Mouse (Mus musculus): ENCODE data around the gene Nr1i2. TPM values are rescaled to one million over a fixed set of nuclear protein-coding genes. Genes with fewer than 3 reads are reported as not detected.

Gene Nr1i2
- polyA plus RNA-seq, 2 experiments = 2.2 to 4.1 TPM

DNA sequence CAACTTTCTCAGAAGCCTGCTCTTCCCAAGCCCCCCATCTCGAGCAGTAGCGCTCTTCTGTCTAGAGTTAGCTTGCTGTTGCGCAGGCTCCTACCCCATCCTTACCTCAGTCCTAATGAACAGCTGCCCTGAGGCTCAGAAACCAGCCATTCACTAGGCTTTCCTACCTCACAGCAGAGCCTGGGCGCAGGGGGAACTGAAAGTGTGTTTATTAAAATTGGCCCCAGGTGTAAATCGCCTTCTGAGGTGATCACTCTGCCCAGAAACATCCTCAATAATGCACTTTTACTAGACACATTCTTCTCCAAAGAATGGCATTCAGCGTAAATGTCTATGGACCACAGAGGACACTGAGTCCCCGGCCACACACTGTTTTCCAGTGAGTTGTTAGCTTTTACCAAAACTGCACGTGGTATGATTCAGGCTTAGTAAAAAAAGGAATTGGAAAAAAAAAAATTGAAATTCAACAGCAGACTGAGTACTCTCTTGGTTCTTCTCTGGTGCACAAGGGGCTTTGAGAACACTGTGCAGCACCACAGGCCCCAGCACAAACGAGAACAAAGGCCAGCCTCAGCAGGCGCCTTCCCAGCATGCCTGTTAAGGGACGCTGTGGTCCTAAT is 32.3 kb upstream of the Nr1i2 start:
- Histone ChIP-seq H3K9ac (replicated peaks) (no peak overlapping the region), H3K9me3 (ENCODE audit: control insufficient read depth, low read length) (no peaks in the 10 kb centered on the region), H3K27me3 (ENCODE audit: control insufficient read depth, insufficient read depth, low read length) (no peaks in the 10 kb centered on the region), H3K27ac (no peak overlapping the region), H3K4me2 (ENCODE audit: low read depth) (no peak overlapping the region), H3K4me1 (replicated peaks; ENCODE audit: control insufficient read depth in 2 of 2, insufficient read depth in 2 of 2, low read length in 1 of 2) (no peaks in the 10 kb centered on the region), H3K4me3 (ENCODE audit: insufficient read depth in 1 of 2, low read depth in 2 of 2, low read length in 2 of 2) (no peak overlapping the region), H3K36me3 (replicated peaks; ENCODE audit: control insufficient read depth, insufficient read depth, low read depth) (no peaks in the 10 kb centered on the region)
- ATAC-seq (ENCODE audit: insufficient read depth) = no peak
- TF ChIP-seq EP300 (IDR thresholded peaks at IDR 0.05; ENCODE audit: low read depth) (no peak), CTCF (IDR thresholded peaks at IDR 0.05; ENCODE audit: low read depth) (no peak)
- WGBS (ENCODE audit: insufficient replicate concordance) = 67% methylated on average over 11 of the region's 11 CpGs
- DNase-seq (ENCODE audit: low read depth in 3 of 3, low spot score in 3 of 3) = no peak

GRCm38 (mm10) chr16:38324311-38324710 is 29.7 kb upstream of the Nr1i2 start:
- no peaks in the 10 kb centered on the region for H3K27me3 ChIP-seq (ENCODE audit: control insufficient read depth, insufficient read depth, low read length)
- ATAC-seq (ENCODE audit: insufficient read depth) (no peak), DNase-seq (ENCODE audit: low read depth in 3 of 3, low spot score in 3 of 3) (no peak)
- 77% methylated on average over 15 of the region's 15 CpGs for WGBS (ENCODE audit: insufficient replicate concordance)
- H3K9me3 ChIP-seq (ENCODE audit: control insufficient read depth, low read length) = no peaks in the 10 kb centered on the region
- TF ChIP-seq CTCF (IDR thresholded peaks at IDR 0.05; ENCODE audit: low read depth) (no peak), EP300 (IDR thresholded peaks at IDR 0.05; ENCODE audit: low read depth) (no peak)
- H3K36me3 ChIP-seq (replicated peaks; ENCODE audit: control insufficient read depth, insufficient read depth, low read depth) = no peaks in the 10 kb centered on the region
- H3K9ac ChIP-seq (replicated peaks) = no peak overlapping the region
- H3K4me2 ChIP-seq (ENCODE audit: low read depth) = no peak overlapping the region
- no peak overlapping the region for H3K4me3 ChIP-seq (ENCODE audit: insufficient read depth in 1 of 2, low read depth in 2 of 2, low read length in 2 of 2)
- no peaks in the 10 kb centered on the region for H3K4me1 ChIP-seq (replicated peaks; ENCODE audit: control insufficient read depth in 2 of 2, insufficient read depth in 2 of 2, low read length in 1 of 2)
- H3K27ac ChIP-seq = no peak overlapping the region

- ATAC-seq (ENCODE audit: insufficient read depth) = no peak
- no peaks in the 10 kb centered on the region for H3K4me1 ChIP-seq (replicated peaks; ENCODE audit: control insufficient read depth in 2 of 2, insufficient read depth in 2 of 2, low read length in 1 of 2)
- H3K27ac ChIP-seq = no peak overlapping the region
Observed at GRCm38 (mm10) chr16:38321452-38321935, 26.9 kb upstream of the Nr1i2 start.

DNA sequence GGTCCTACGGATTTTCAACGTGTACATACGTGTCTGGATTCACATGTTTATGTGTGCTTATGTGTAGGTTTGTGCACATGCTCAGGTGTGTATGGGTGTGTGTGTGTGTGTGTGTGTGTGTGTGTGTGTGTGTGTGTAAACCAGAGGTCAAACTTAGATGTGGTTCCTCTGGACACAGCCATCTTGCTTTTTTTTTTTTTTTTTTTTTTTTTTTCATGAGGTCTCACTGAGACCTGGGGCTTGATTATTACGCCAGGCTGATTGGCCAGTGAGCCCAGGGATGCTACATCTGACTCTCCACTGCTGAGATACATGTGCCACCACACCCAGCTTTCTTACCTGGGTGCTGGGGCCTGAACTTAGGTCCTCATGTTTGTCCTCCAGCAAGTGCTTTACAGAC is 24.5 kb upstream of the Nr1i2 start:
- ATAC-seq (ENCODE audit: insufficient read depth) = no peak
- Histone ChIP-seq H3K4me1 (replicated peaks; ENCODE audit: control insufficient read depth in 2 of 2, insufficient read depth in 2 of 2, low read length in 1 of 2) (no peaks in the 10 kb centered on the region), H3K27ac (no peak overlapping the region), H3K4me2 (ENCODE audit: low read depth) (no peak overlapping the region), H3K9me3 (ENCODE audit: control insufficient read depth, low read length) (no peaks in the 10 kb centered on the region), H3K9ac (replicated peaks) (no peak overlapping the region), H3K36me3 (replicated peaks; ENCODE audit: control insufficient read depth, insufficient read depth, low read depth) (no peaks in the 10 kb centered on the region), H3K4me3 (ENCODE audit: insufficient read depth in 1 of 2, low read depth in 2 of 2, low read length in 2 of 2) (no peak overlapping the region), H3K27me3 (ENCODE audit: control insufficient read depth, insufficient read depth, low read length) (no peaks in the 10 kb centered on the region)
- TF ChIP-seq EP300 (IDR thresholded peaks at IDR 0.05; ENCODE audit: low read depth) = no peak
- TF ChIP-seq CTCF (IDR thresholded peaks at IDR 0.05; ENCODE audit: low read depth) = no peak
- 77% methylated on average over 4 of the region's 4 CpGs for WGBS (ENCODE audit: insufficient replicate concordance)
- no peak for DNase-seq (ENCODE audit: low read depth in 3 of 3, low spot score in 3 of 3)

More at GRCm38 (mm10) chr16:38321452-38321935, 26.9 kb upstream of the Nr1i2 start:
- Histone ChIP-seq H3K4me2 (ENCODE audit: low read depth) (no peak overlapping the region), H3K36me3 (replicated peaks; ENCODE audit: control insufficient read depth, insufficient read depth, low read depth) (no peaks in the 10 kb centered on the region), H3K9ac (replicated peaks) (no peak overlapping the region), H3K4me3 (ENCODE audit: insufficient read depth in 1 of 2, low read depth in 2 of 2, low read length in 2 of 2) (no peak overlapping the region), H3K27me3 (ENCODE audit: control insufficient read depth, insufficient read depth, low read length) (no peaks in the 10 kb centered on the region), H3K9me3 (ENCODE audit: control insufficient read depth, low read length) (no peaks in the 10 kb centered on the region)
- 29% methylated on average over 17 of the region's 17 CpGs for WGBS (ENCODE audit: insufficient replicate concordance)
- DNase-seq (ENCODE audit: low read depth in 3 of 3, low spot score in 3 of 3) = peak in 2 of 3 experiments; percentile 17 to 29
- peak; percentile 83 for TF ChIP-seq CTCF (IDR thresholded peaks at IDR 0.05; ENCODE audit: low read depth)
- no peak for TF ChIP-seq EP300 (IDR thresholded peaks at IDR 0.05; ENCODE audit: low read depth)

- 67% methylated on average over 9 of the region's 9 CpGs for WGBS (ENCODE audit: insufficient replicate concordance)
- Histone ChIP-seq H3K4me1 (replicated peaks; ENCODE audit: control insufficient read depth in 2 of 2, insufficient read depth in 2 of 2, low read length in 1 of 2) (no peaks in the 10 kb centered on the region), H3K36me3 (replicated peaks; ENCODE audit: control insufficient read depth, insufficient read depth, low read depth) (no peaks in the 10 kb centered on the region), H3K27me3 (ENCODE audit: control insufficient read depth, insufficient read depth, low read length) (no peaks in the 10 kb centered on the region), H3K9ac (replicated peaks) (no peak overlapping the region), H3K4me2 (ENCODE audit: low read depth) (no peak overlapping the region), H3K9me3 (ENCODE audit: control insufficient read depth, low read length) (no peaks in the 10 kb centered on the region), H3K27ac (no peak overlapping the region), H3K4me3 (ENCODE audit: insufficient read depth in 1 of 2, low read depth in 2 of 2, low read length in 2 of 2) (no peak overlapping the region)
- no peak for TF ChIP-seq EP300 (IDR thresholded peaks at IDR 0.05; ENCODE audit: low read depth)
- no peak for TF ChIP-seq CTCF (IDR thresholded peaks at IDR 0.05; ENCODE audit: low read depth)
- no peak for ATAC-seq (ENCODE audit: insufficient read depth)
- no peak for DNase-seq (ENCODE audit: low read depth in 3 of 3, low spot score in 3 of 3)
Observed at GRCm38 (mm10) chr16:38318492-38318891, 23.9 kb upstream of the Nr1i2 start.

All from liver, embryonic 14.5 days (tissue).